Mouse (Mus musculus): ENCODE data around the gene Hdgf.
A peak's percentile ranks its signal among the peaks of the same experiment; 100 is the strongest.

GRCm38 (mm10) chr3:87919336-87920108 lies 13.4 kb downstream of the Hdgf start, which contains the start of gene Mrpl24:
- TF ChIP-seq MAX (IDR thresholded peaks at IDR 0.05; ENCODE audit: low read depth) (no peak), POLR2A (IDR thresholded peaks at IDR 0.05; ENCODE audit: insufficient read length, low read depth) (peak; percentile 13)
